9 mouse cellular contexts compared by ENCODE assay signal in the genomic region with DNA sequence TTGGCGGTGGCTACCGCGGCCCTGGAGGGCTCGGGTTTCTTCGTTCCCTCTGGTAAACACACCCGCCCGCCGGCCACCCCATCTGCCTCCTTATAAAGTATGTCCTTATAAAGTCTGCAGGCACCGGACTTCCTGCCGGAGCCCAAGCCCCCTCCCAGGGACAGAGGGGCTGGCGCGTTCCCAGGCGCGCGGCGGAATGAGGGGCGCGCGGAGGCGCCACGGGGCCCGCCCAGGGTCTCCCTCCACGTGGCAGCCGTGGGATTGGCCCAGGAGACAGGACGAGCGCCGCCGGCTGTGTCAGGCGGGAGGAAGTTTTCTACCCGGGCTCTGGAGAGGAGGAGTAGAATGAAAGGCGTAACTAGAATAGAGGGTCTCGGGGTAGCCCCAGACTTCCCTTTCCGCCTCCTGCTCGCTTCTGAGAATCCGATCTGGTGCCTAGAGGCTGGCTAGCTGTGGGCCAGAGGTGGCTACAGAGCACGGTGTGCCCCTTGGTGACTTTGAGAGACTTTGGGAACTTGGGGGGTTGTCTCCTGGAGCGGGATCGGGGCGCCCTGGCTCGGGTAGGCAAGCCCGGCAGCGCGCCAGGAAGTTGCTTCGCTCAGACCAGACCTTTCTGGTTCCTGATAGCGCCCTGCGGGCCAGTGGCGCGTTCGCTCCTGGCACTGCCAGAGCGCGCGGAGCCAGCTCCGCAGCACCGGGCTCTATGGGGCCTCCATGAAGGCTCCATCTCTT. TPM values are rescaled to one million over a fixed set of nuclear protein-coding genes. Genes with fewer than 3 reads are reported as not detected.
DNase-seq lines count a peak whose midpoint lies in the region; ATAC-seq and TF ChIP-seq lines count a peak whose summit lies in the region.
"Had no signal": no experiment of that assay in that cellular context is flagged by ENCODE, and none has a peak within 500 bp of the region (broad histone marks: within the 10 kb centered on the region; RNA-seq: fewer than 3 reads in every experiment).

No protein-coding gene starts in this region.

- H3K4me1 ChIP-seq in MEL (ENCODE audit: control insufficient read depth in 1 of 2, insufficient read depth in 2 of 2, low read length in 2 of 2), result peaks cover 23 to 27% of the 10 kb centered on the region in 2 experiments
- H3K4me1 ChIP-seq in liver, embryonic 14.5 days (replicated peaks; ENCODE audit: control insufficient read depth in 2 of 2, insufficient read depth in 2 of 2, low read length in 1 of 2), result peaks cover 40 to 41% of the 10 kb centered on the region in 2 experiments
- H3K4me1 ChIP-seq in neural tube, embryonic 11.5 days (ENCODE audit: control insufficient read depth, insufficient read depth, low read length), result peaks cover 3% of the 10 kb centered on the region; the same call in 1 of the 2 replicates

- peak; percentile 90 for DNase-seq in MEL (ENCODE audit: low read depth, low spot score)
- DNase-seq in gastrocnemius, postnatal 25 days, result peak; percentile 77
- DNase-seq in induced T-regulatory cell, adult 2 months (ENCODE audit: low read depth), result peak; percentile 53
- peak in 1 of 3 experiments; percentile 53 for DNase-seq in liver, embryonic 14.5 days (ENCODE audit: low read depth in 3 of 3, low spot score in 3 of 3)
- DNase-seq in neural tube, embryonic 11.5 days (ENCODE audit: low spot score), result peak; percentile 86
- peak; percentile 71 for DNase-seq in thymus, postnatal 0 days (ENCODE audit: low spot score)
- no peak for DNase-seq in cerebellum, adult 18-20 months

- H3K36me3 ChIP-seq in MEL (ENCODE audit: control insufficient read depth in 1 of 2, insufficient read depth in 2 of 2, low read length in 2 of 2), result peaks cover 6 to 32% of the 10 kb centered on the region in 2 experiments
- H3K36me3 ChIP-seq in liver, embryonic 14.5 days (replicated peaks; ENCODE audit: control insufficient read depth, insufficient read depth, low read depth), result peaks cover 44% of the 10 kb centered on the region
- no peaks in the 10 kb centered on the region for H3K36me3 ChIP-seq in neural tube, embryonic 11.5 days (ENCODE audit: control insufficient read depth, insufficient read depth, low read length)

- ATAC-seq in common myeloid progenitor, adult 5-6 weeks (replicated peaks; ENCODE audit: low read depth, poor library complexity, severe bottlenecking), result peak; percentile 73
- ATAC-seq in liver, embryonic 14.5 days (ENCODE audit: insufficient read depth), result peak; percentile 51
- ATAC-seq in neural tube, embryonic 11.5 days (ENCODE audit: insufficient read depth, low FRiP score, low TSS enrichment), result peak; percentile 86

- peaks cover 49% of the 10 kb centered on the region for H3K79me2 ChIP-seq in MEL (ENCODE audit: control insufficient read depth, insufficient read depth, low read length, poor library complexity)

- under 1% methylated on average over 54 of the region's 54 CpGs for WGBS in liver, embryonic 14.5 days (ENCODE audit: insufficient replicate concordance)
- WGBS in neural tube, embryonic 11.5 days, result under 1% methylated on average over 54 of the region's 54 CpGs

- no peaks in the 10 kb centered on the region for H3K27me3 ChIP-seq in MEL (ENCODE audit: control insufficient read depth in 1 of 2, insufficient read depth in 2 of 2, low read length in 2 of 2)
- no peaks in the 10 kb centered on the region for H3K27me3 ChIP-seq in liver, embryonic 14.5 days (ENCODE audit: control insufficient read depth, insufficient read depth, low read length)
- peaks cover 10% of the 10 kb centered on the region for H3K27me3 ChIP-seq in neural tube, embryonic 11.5 days (ENCODE audit: control insufficient read depth, insufficient read depth, low read length)

- TF ChIP-seq POLR2A in MEL (IDR thresholded peaks at IDR 0.05; ENCODE audit: control insufficient read depth in 1 of 2, insufficient read depth in 1 of 2, low read depth in 1 of 2, low read length in 2 of 2, poor library complexity in 1 of 2), result peak; percentile 55 to 71

- H3K9me3 ChIP-seq in MEL (replicated peaks; ENCODE audit: insufficient read depth, low read length), result no peaks in the 10 kb centered on the region
- no peaks in the 10 kb centered on the region for H3K9me3 ChIP-seq in liver, embryonic 14.5 days (ENCODE audit: control insufficient read depth, low read length)
- no peaks in the 10 kb centered on the region for H3K9me3 ChIP-seq in neural tube, embryonic 11.5 days (ENCODE audit: control insufficient read depth, low read length)

- peak overlapping the region; percentile 88 for H3K9ac ChIP-seq in MEL (ENCODE audit: control insufficient read depth, low read depth, low read length, poor library complexity, severe bottlenecking)
- peak overlapping the region; percentile 86 for H3K9ac ChIP-seq in liver, embryonic 14.5 days (replicated peaks)
- H3K9ac ChIP-seq in neural tube, embryonic 11.5 days (ENCODE audit: low read length), result peak overlapping the region; percentile 69

- peak overlapping the region; percentile 78 to 96 for H3K4me3 ChIP-seq in MEL (ENCODE audit: control insufficient read depth in 1 of 2, insufficient read depth in 1 of 2, low read depth in 2 of 2, low read length in 2 of 2)
- H3K4me3 ChIP-seq in liver, embryonic 14.5 days (ENCODE audit: insufficient read depth in 1 of 2, low read depth in 2 of 2, low read length in 2 of 2), result peak overlapping the region; percentile 88 to 97
- peak overlapping the region; percentile 57 for H3K4me3 ChIP-seq in neural tube, embryonic 11.5 days (ENCODE audit: low read depth, low read length)

- peak overlapping the region; percentile 91 for H3K27ac ChIP-seq in MEL (ENCODE audit: control insufficient read depth, low read depth, low read length)
- H3K27ac ChIP-seq in liver, embryonic 14.5 days, result peak overlapping the region; percentile 98
- peak overlapping the region; percentile 68 for H3K27ac ChIP-seq in neural tube, embryonic 11.5 days (ENCODE audit: low read depth, low read length)
- H3K27ac ChIP-seq: macrophage had no signal

- H3K4me2 ChIP-seq in liver, embryonic 14.5 days (ENCODE audit: low read depth), result peak overlapping the region; percentile 99
- peak overlapping the region; percentile 95 for H3K4me2 ChIP-seq in neural tube, embryonic 11.5 days (ENCODE audit: low read depth)

- no peak for TF ChIP-seq RAD21 in MEL (IDR thresholded peaks at IDR 0.05; ENCODE audit: low read depth, low read length)

- no peak; a peak in 2 of 4 replicates for TF ChIP-seq EP300 in MEL (IDR thresholded peaks at IDR 0.05; ENCODE audit: low read depth in 1 of 2, low read length in 2 of 2)
- no peak for TF ChIP-seq EP300 in liver, embryonic 14.5 days (IDR thresholded peaks at IDR 0.05; ENCODE audit: low read depth)

- peak in 1 of 3 experiments; percentile 24; a peak in 2 of 6 replicates for TF ChIP-seq CTCF in MEL (IDR thresholded peaks at IDR 0.05 in 2 of 3, conservative IDR thresholded peaks at IDR 0.05 in 1 of 3; ENCODE audit: control insufficient read depth in 1 of 3, insufficient read depth in 1 of 3, low read depth in 2 of 3, low read length in 3 of 3, poor library complexity in 1 of 3, severe bottlenecking in 1 of 3)
- 0 out of 2 replicates have a peak, but pooled peaks have one; percentile 2 for TF ChIP-seq CTCF in liver, embryonic 14.5 days (IDR thresholded peaks at IDR 0.05; ENCODE audit: low read depth)

RNA-seq across cellular contexts. Expression of gene Slc43a1, which starts 1.5 kb away (rescaled TPM):
- 93.3 and 131 TPM in 2 replicates for total RNA-seq in MEL (2012; rRNA removed)
- polyA plus RNA-seq in MEL (2012; ENCODE audit: insufficient read depth in 1 of 2, insufficient read length in 2 of 2, low read depth in 1 of 2, low replicate concordance in 2 of 2, missing spikeins in 1 of 2), result 100 to 1,000 TPM in 1 of 2 experiments, 10 to 100 TPM in 1; 69.8 to 108 TPM
- 21.0 and 23.4 TPM in 2 replicates for total RNA-seq in common myeloid progenitor, adult 5-6 weeks (2017)
- total RNA-seq in gastrocnemius, postnatal 25 days (2021), result 1 to 10 TPM; 7.7 to 8.4 TPM
- polyA plus RNA-seq in liver, embryonic 14.5 days (2012; rRNA removed), result 144 and 151 TPM in 2 replicates
- 174 and 198 TPM in 2 replicates for polyA plus RNA-seq in liver, embryonic 14.5 days (2014; fragmentation: Nextera tagmentation; extraction: Ambion mirVana)
- polyA plus RNA-seq in neural tube, embryonic 11.5 days (2014; fragmentation: Nextera tagmentation; extraction: Ambion mirVana), result 17.8 and 19.1 TPM in 2 replicates
- 19.7 and 22.7 TPM in 2 replicates for polyA plus RNA-seq in thymus, postnatal 0 days (2015; fragmentation: Nextera tagmentation; extraction: Ambion mirVana)

RNA-seq across cellular contexts. Expression of gene Timm10, which starts 13.4 kb away (rescaled TPM):
- total RNA-seq in MEL (2012; rRNA removed), result 165 and 193 TPM in 2 replicates
- polyA plus RNA-seq in MEL (2012; ENCODE audit: insufficient read depth in 1 of 2, insufficient read length in 2 of 2, low read depth in 1 of 2, low replicate concordance in 2 of 2, missing spikeins in 1 of 2), result 100 to 1,000 TPM in 1 of 2 experiments, not detected in 1; 129 TPM
- 43.7 and 48.9 TPM in 2 replicates for total RNA-seq in common myeloid progenitor, adult 5-6 weeks (2017)
- total RNA-seq in gastrocnemius, postnatal 25 days (2021), result 10 to 100 TPM; 49.3 to 51.3 TPM
- 39.8 and 46.6 TPM in 2 replicates for polyA plus RNA-seq in liver, embryonic 14.5 days (2012; rRNA removed)
- 40.6 and 41.5 TPM in 2 replicates for polyA plus RNA-seq in liver, embryonic 14.5 days (2014; fragmentation: Nextera tagmentation; extraction: Ambion mirVana)
- 53.3 and 56.6 TPM in 2 replicates for polyA plus RNA-seq in neural tube, embryonic 11.5 days (2014; fragmentation: Nextera tagmentation; extraction: Ambion mirVana)
- polyA plus RNA-seq in thymus, postnatal 0 days (2015; fragmentation: Nextera tagmentation; extraction: Ambion mirVana), result 35.6 and 38.9 TPM in 2 replicates

RNA-seq across cellular contexts. Expression of gene Smtnl1, which starts 17.7 kb away (rescaled TPM):
- total RNA-seq in MEL (2012; rRNA removed), result not detected in 2 replicates
- not detected for polyA plus RNA-seq in MEL (2012; ENCODE audit: insufficient read depth in 1 of 2, insufficient read length in 2 of 2, low read depth in 1 of 2, low replicate concordance in 2 of 2, missing spikeins in 1 of 2)
- total RNA-seq in common myeloid progenitor, adult 5-6 weeks (2017), result not detected in 2 replicates
- total RNA-seq in gastrocnemius, postnatal 25 days (2021), result 100 to 1,000 TPM; 101 to 105 TPM
- polyA plus RNA-seq in liver, embryonic 14.5 days (2012; rRNA removed), result 0.09 and 0.38 TPM in 2 replicates
- 0.23 and 0.25 TPM in 2 replicates for polyA plus RNA-seq in liver, embryonic 14.5 days (2014; fragmentation: Nextera tagmentation; extraction: Ambion mirVana)
- 0.29 TPM in 1 of 2 replicates, not detected in the other for polyA plus RNA-seq in neural tube, embryonic 11.5 days (2014; fragmentation: Nextera tagmentation; extraction: Ambion mirVana)
- 0.38 and 0.44 TPM in 2 replicates for polyA plus RNA-seq in thymus, postnatal 0 days (2015; fragmentation: Nextera tagmentation; extraction: Ambion mirVana)
- polyA plus RNA-seq: macrophage had no signal

RNA-seq across cellular contexts. Expression of gene Ube2l6, which starts 41.6 kb away (rescaled TPM):
- 8.8 and 17.5 TPM in 2 replicates for total RNA-seq in MEL (2012; rRNA removed)
- 10 to 100 TPM in 1 of 2 experiments, not detected in 1; 37.0 TPM for polyA plus RNA-seq in MEL (2012; ENCODE audit: insufficient read depth in 1 of 2, insufficient read length in 2 of 2, low read depth in 1 of 2, low replicate concordance in 2 of 2, missing spikeins in 1 of 2)
- 20.6 and 24.7 TPM in 2 replicates for total RNA-seq in common myeloid progenitor, adult 5-6 weeks (2017)
- 1 to 10 TPM; 4.2 to 8.1 TPM for total RNA-seq in gastrocnemius, postnatal 25 days (2021)
- polyA plus RNA-seq in liver, embryonic 14.5 days (2012; rRNA removed), result 243 and 304 TPM in 2 replicates
- polyA plus RNA-seq in liver, embryonic 14.5 days (2014; fragmentation: Nextera tagmentation; extraction: Ambion mirVana), result 469 and 479 TPM in 2 replicates
- polyA plus RNA-seq in neural tube, embryonic 11.5 days (2014; fragmentation: Nextera tagmentation; extraction: Ambion mirVana), result 32.8 and 34.9 TPM in 2 replicates
- 39.1 and 45.5 TPM in 2 replicates for polyA plus RNA-seq in thymus, postnatal 0 days (2015; fragmentation: Nextera tagmentation; extraction: Ambion mirVana)

RNA-seq across cellular contexts. Expression of gene Rtn4rl2, which starts 46.3 kb away (rescaled TPM):
- total RNA-seq in MEL (2012; rRNA removed), result 0.12 TPM in 1 of 2 replicates, not detected in the other
- 1 to 10 TPM in 1 of 2 experiments, not detected in 1; 1.1 TPM for polyA plus RNA-seq in MEL (2012; ENCODE audit: insufficient read depth in 1 of 2, insufficient read length in 2 of 2, low read depth in 1 of 2, low replicate concordance in 2 of 2, missing spikeins in 1 of 2)
- total RNA-seq in common myeloid progenitor, adult 5-6 weeks (2017), result not detected in 2 replicates
- total RNA-seq in gastrocnemius, postnatal 25 days (2021), result under 1 TPM; 0.43 to 0.54 TPM
- polyA plus RNA-seq in liver, embryonic 14.5 days (2012; rRNA removed), result 0.03 and 0.06 TPM in 2 replicates
- 0.14 TPM in 1 of 2 replicates, not detected in the other for polyA plus RNA-seq in liver, embryonic 14.5 days (2014; fragmentation: Nextera tagmentation; extraction: Ambion mirVana)
- 7.2 TPM in 2 replicates for polyA plus RNA-seq in neural tube, embryonic 11.5 days (2014; fragmentation: Nextera tagmentation; extraction: Ambion mirVana)
- polyA plus RNA-seq in thymus, postnatal 0 days (2015; fragmentation: Nextera tagmentation; extraction: Ambion mirVana), result 0.10 and 0.22 TPM in 2 replicates
- polyA plus RNA-seq: macrophage had no signal

Comparison
In these comparisons a context has a peak if more than half of its experiments do, and no peak if none do; other contexts are left out.
1. DNase-seq: peak in MEL (single experiment), gastrocnemius, postnatal 25 days (single experiment), induced T-regulatory cell, adult 2 months (single experiment), neural tube, embryonic 11.5 days (single experiment) and thymus, postnatal 0 days (single experiment); none in cerebellum, adult 18-20 months (0 of 2).
2. Peak in every context shown above with its lines, with median percentiles within 50 percentile points of each other: H3K27ac ChIP-seq, H3K4me3 ChIP-seq, H3K9ac ChIP-seq and ATAC-seq.